Mouse (Mus musculus): Measurements from ENCODE around the gene Thyn1. TPM values are rescaled to one million over a fixed set of nuclear protein-coding genes. Genes with fewer than 3 reads are reported as not detected.
A peak's percentile ranks its signal among the peaks of the same experiment; 100 is the strongest.

Thyn1 gene
- polyA plus RNA-seq (2015; fragmentation: Nextera tagmentation; extraction: Ambion mirVana) = 112 and 123 TPM in 2 replicates

- Histone ChIP-seq H3K4me2 (ENCODE audit: low read depth, low read length) (peak within 1 kb of the TSS; percentile 81), H3K27ac (ENCODE audit: low read length) (peak within 1 kb of the TSS; percentile 76), H3K36me3 (ENCODE audit: control insufficient read depth, insufficient read depth, low read length) (peaks cover 8% of the 10 kb centered on the region; the same call in 1 of the 2 replicates), H3K9ac (ENCODE audit: low read length) (peak within 1 kb of the TSS; percentile 93), H3K9me3 (ENCODE audit: control insufficient read depth, low read length) (no peaks in the 10 kb centered on the region), H3K27me3 (ENCODE audit: control insufficient read depth, insufficient read depth, low read depth, low read length) (no peaks in the 10 kb centered on the region), H3K4me3 (ENCODE audit: low read length) (peak within 1 kb of the TSS; percentile 68), H3K4me1 (replicated peaks; ENCODE audit: control insufficient read depth, insufficient read depth, low read length) (peaks cover 16% of the 10 kb centered on the region; the same call in 1 of the 2 replicates)
- peak; percentile 99 for ATAC-seq (ENCODE audit: low read depth)
- whole genome bisulfite sequencing = under 1% methylated on average over 35 of the region's 35 CpGs
Measured at GRCm38 (mm10) chr9:26999461-27000395, at the start of gene Thyn1, which contains the start of gene Acad8. Thyn1 (plus strand) TSS chr9:26999710. Acad8 (minus strand) TSS chr9:26999566.

- Histone ChIP-seq H3K27me3 (ENCODE audit: control insufficient read depth, insufficient read depth, low read depth, low read length) (no peaks in the 10 kb centered on the region), H3K9me3 (ENCODE audit: control insufficient read depth, low read length) (no peaks in the 10 kb centered on the region), H3K36me3 (ENCODE audit: control insufficient read depth, insufficient read depth, low read length) (peaks cover 47% of the 10 kb centered on the region), H3K4me1 (replicated peaks; ENCODE audit: control insufficient read depth, insufficient read depth, low read length) (no peaks in the 10 kb centered on the region), H3K4me2 (ENCODE audit: low read depth, low read length) (no peak overlapping the region), H3K27ac (ENCODE audit: low read length) (no peak overlapping the region), H3K4me3 (ENCODE audit: low read length) (no peak overlapping the region), H3K9ac (ENCODE audit: low read length) (no peak overlapping the region)
- no peak for ATAC-seq (ENCODE audit: low read depth)
- 89% methylated on average over 9 of the region's 9 CpGs for WGBS
Measured at GRCm38 (mm10) chr9:26977754-26978153, 21.8 kb upstream of the Thyn1 start.

- Histone ChIP-seq H3K4me3 (ENCODE audit: low read length) (no peak overlapping the region), H3K36me3 (ENCODE audit: control insufficient read depth, insufficient read depth, low read length) (peaks cover 43% of the 10 kb centered on the region), H3K9ac (ENCODE audit: low read length) (no peak overlapping the region), H3K27me3 (ENCODE audit: control insufficient read depth, insufficient read depth, low read depth, low read length) (no peaks in the 10 kb centered on the region), H3K4me1 (replicated peaks; ENCODE audit: control insufficient read depth, insufficient read depth, low read length) (no peaks in the 10 kb centered on the region), H3K4me2 (ENCODE audit: low read depth, low read length) (no peak overlapping the region), H3K9me3 (ENCODE audit: control insufficient read depth, low read length) (no peaks in the 10 kb centered on the region), H3K27ac (ENCODE audit: low read length) (no peak overlapping the region)
- 80% methylated on average over 3 of the region's 3 CpGs for WGBS
- ATAC-seq (ENCODE audit: low read depth) = no peak
Measured at GRCm38 (mm10) chr9:26978776-26979175, 20.7 kb upstream of the Thyn1 start.

- H3K9me3 ChIP-seq (ENCODE audit: control insufficient read depth, low read length) = no peaks in the 10 kb centered on the region
- H3K4me1 ChIP-seq (replicated peaks; ENCODE audit: control insufficient read depth, insufficient read depth, low read length) = no peaks in the 10 kb centered on the region
- no peak for ATAC-seq (ENCODE audit: low read depth)
- H3K9ac ChIP-seq (ENCODE audit: low read length) = no peak overlapping the region
- H3K4me2 ChIP-seq (ENCODE audit: low read depth, low read length) = no peak overlapping the region
- H3K4me3 ChIP-seq (ENCODE audit: low read length) = no peak overlapping the region
- H3K27ac ChIP-seq (ENCODE audit: low read length) = no peak overlapping the region
- H3K27me3 ChIP-seq (ENCODE audit: control insufficient read depth, insufficient read depth, low read depth, low read length) = no peaks in the 10 kb centered on the region
- 81% methylated on average over 2 of the region's 2 CpGs for WGBS
- H3K36me3 ChIP-seq (ENCODE audit: control insufficient read depth, insufficient read depth, low read length) = peaks cover 28% of the 10 kb centered on the region
Measured at GRCm38 (mm10) chr9:26985090-26985613, 14.4 kb upstream of the Thyn1 start.

GRCm38 (mm10) chr9:26985668-26986277, 13.7 kb upstream of the Thyn1 start:
- Histone ChIP-seq H3K9me3 (ENCODE audit: control insufficient read depth, low read length) (no peaks in the 10 kb centered on the region), H3K27me3 (ENCODE audit: control insufficient read depth, insufficient read depth, low read depth, low read length) (no peaks in the 10 kb centered on the region), H3K27ac (ENCODE audit: low read length) (no peak overlapping the region), H3K4me1 (replicated peaks; ENCODE audit: control insufficient read depth, insufficient read depth, low read length) (no peaks in the 10 kb centered on the region), H3K4me3 (ENCODE audit: low read length) (no peak overlapping the region), H3K9ac (ENCODE audit: low read length) (no peak overlapping the region), H3K36me3 (ENCODE audit: control insufficient read depth, insufficient read depth, low read length) (peaks cover 27% of the 10 kb centered on the region), H3K4me2 (ENCODE audit: low read depth, low read length) (no peak overlapping the region)
- 72% methylated on average over 6 of the region's 6 CpGs for WGBS
- ATAC-seq (ENCODE audit: low read depth) = no peak

- no peaks in the 10 kb centered on the region for H3K9me3 ChIP-seq (ENCODE audit: control insufficient read depth, low read length)
- H3K36me3 ChIP-seq (ENCODE audit: control insufficient read depth, insufficient read depth, low read length) = peaks cover 29% of the 10 kb centered on the region
- WGBS = 82% methylated on average over 4 of the region's 4 CpGs
- H3K27me3 ChIP-seq (ENCODE audit: control insufficient read depth, insufficient read depth, low read depth, low read length) = no peaks in the 10 kb centered on the region
- no peak for ATAC-seq (ENCODE audit: low read depth)
- no peaks in the 10 kb centered on the region for H3K4me1 ChIP-seq (replicated peaks; ENCODE audit: control insufficient read depth, insufficient read depth, low read length)
- H3K27ac ChIP-seq (ENCODE audit: low read length) = no peak overlapping the region
- no peak overlapping the region for H3K4me2 ChIP-seq (ENCODE audit: low read depth, low read length)
- no peak overlapping the region for H3K9ac ChIP-seq (ENCODE audit: low read length)
- H3K4me3 ChIP-seq (ENCODE audit: low read length) = no peak overlapping the region
Measured at GRCm38 (mm10) chr9:26990181-26990580, 9.3 kb upstream of the Thyn1 start.

GRCm38 (mm10) chr9:26993118-26993517, 6.4 kb upstream of the Thyn1 start:
- Histone ChIP-seq H3K4me2 (ENCODE audit: low read depth, low read length) (no peak overlapping the region), H3K9me3 (ENCODE audit: control insufficient read depth, low read length) (no peaks in the 10 kb centered on the region), H3K27ac (ENCODE audit: low read length) (no peak overlapping the region), H3K9ac (ENCODE audit: low read length) (no peak overlapping the region), H3K4me3 (ENCODE audit: low read length) (no peak overlapping the region), H3K27me3 (ENCODE audit: control insufficient read depth, insufficient read depth, low read depth, low read length) (no peaks in the 10 kb centered on the region), H3K36me3 (ENCODE audit: control insufficient read depth, insufficient read depth, low read length) (peaks cover 18% of the 10 kb centered on the region), H3K4me1 (replicated peaks; ENCODE audit: control insufficient read depth, insufficient read depth, low read length) (peaks cover 3% of the 10 kb centered on the region; the same call in 1 of the 2 replicates)
- ATAC-seq (ENCODE audit: low read depth) = peak; percentile 81
- WGBS = 70% methylated on average over 10 of the region's 10 CpGs

GRCm38 (mm10) chr9:26993900-26994299, 5.6 kb upstream of the Thyn1 start:
- Histone ChIP-seq H3K36me3 (ENCODE audit: control insufficient read depth, insufficient read depth, low read length) (peaks cover 18% of the 10 kb centered on the region), H3K4me3 (ENCODE audit: low read length) (no peak overlapping the region), H3K4me1 (replicated peaks; ENCODE audit: control insufficient read depth, insufficient read depth, low read length) (peaks cover 5% of the 10 kb centered on the region; the same call in 1 of the 2 replicates), H3K27ac (ENCODE audit: low read length) (no peak overlapping the region), H3K9me3 (ENCODE audit: control insufficient read depth, low read length) (no peaks in the 10 kb centered on the region), H3K4me2 (ENCODE audit: low read depth, low read length) (no peak overlapping the region), H3K9ac (ENCODE audit: low read length) (no peak overlapping the region), H3K27me3 (ENCODE audit: control insufficient read depth, insufficient read depth, low read depth, low read length) (no peaks in the 10 kb centered on the region)
- WGBS = 75% methylated on average over 3 of the region's 3 CpGs
- no peak for ATAC-seq (ENCODE audit: low read depth)

GRCm38 (mm10) chr9:26997062-26997461, 2.4 kb upstream of the Thyn1 start:
- H3K36me3 ChIP-seq (ENCODE audit: control insufficient read depth, insufficient read depth, low read length) = no peaks in the 10 kb centered on the region; the same call in 1 of the 2 replicates
- H3K4me2 ChIP-seq (ENCODE audit: low read depth, low read length) = no peak overlapping the region
- H3K27ac ChIP-seq (ENCODE audit: low read length) = no peak overlapping the region
- no peak overlapping the region for H3K4me3 ChIP-seq (ENCODE audit: low read length)
- H3K4me1 ChIP-seq (replicated peaks; ENCODE audit: control insufficient read depth, insufficient read depth, low read length) = peaks cover 16% of the 10 kb centered on the region; the same call in 1 of the 2 replicates
- no peaks in the 10 kb centered on the region for H3K9me3 ChIP-seq (ENCODE audit: control insufficient read depth, low read length)
- no peaks in the 10 kb centered on the region for H3K27me3 ChIP-seq (ENCODE audit: control insufficient read depth, insufficient read depth, low read depth, low read length)
- WGBS = 91% methylated on average over 3 of the region's 3 CpGs
- ATAC-seq (ENCODE audit: low read depth) = no peak
- no peak overlapping the region for H3K9ac ChIP-seq (ENCODE audit: low read length)

Data from lung, embryonic 16.5 days (tissue).